Mouse (Mus musculus): ENCODE results near the gene Lrrc29. TPM values are rescaled to one million over a fixed set of nuclear protein-coding genes. Genes with fewer than 3 reads are reported as not detected.

The Lrrc29 gene
- polyA plus RNA-seq (2012; rRNA removed), result 3.9 and 6.1 TPM in 2 replicates

DNA sequence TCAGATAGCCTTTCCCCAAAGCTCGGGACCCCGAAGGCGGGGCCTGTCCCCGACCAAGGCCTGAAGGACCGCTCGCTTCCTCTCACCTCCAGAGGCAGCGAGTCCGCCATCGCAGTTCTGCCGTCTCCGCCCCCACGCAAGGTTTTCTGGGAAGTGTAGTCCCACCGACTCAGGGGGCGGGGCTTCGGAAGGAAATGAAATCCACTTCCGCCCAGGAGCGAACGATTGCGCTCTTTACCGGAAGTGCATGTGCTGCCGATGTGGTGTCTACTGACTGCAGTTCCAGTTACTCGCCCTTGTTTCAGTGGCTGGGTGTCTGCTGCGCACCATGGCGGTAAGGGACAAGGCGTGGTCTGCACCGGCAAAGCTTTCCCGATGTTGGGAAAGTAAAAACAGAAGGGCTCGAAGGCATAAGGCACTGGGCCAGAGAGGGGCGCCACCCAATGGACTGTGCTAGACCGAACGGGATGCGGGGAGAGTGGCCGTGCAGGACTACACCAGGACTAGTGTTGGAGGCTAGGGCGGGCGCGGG is at the start of gene Lrrc29, which contains the start of gene Tmem208:
TSS of gene Lrrc29 (minus strand) at position 138 of the 532 bp plus-strand sequence.
TSS of gene Tmem208 (plus strand) at position 214 of the 532 bp plus-strand sequence.
- peak; percentile 81 for DNase-seq (ENCODE audit: low spot score)

DNA sequence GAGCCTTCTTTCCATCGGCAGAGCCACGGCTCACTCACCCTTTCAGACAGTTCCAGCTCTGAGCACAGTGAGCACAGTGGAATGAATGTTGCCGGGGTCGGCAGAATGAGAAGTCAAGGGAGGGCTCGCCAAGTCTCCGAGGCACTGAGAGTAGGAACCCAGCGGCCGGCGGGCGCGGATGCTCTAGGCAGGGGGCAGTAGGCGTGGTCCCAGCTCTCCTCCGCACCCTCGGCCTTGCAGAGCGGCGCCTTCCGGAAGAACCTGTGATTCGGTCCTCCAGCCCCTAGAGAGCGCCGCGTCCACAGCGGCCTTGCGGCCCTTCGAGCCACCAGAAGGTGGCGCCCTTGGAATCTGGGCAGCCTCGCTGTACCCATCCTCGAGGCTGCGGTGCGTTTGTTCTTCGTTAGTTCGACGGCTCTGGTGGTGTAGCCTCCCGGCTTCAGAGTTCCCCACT is 48.5 kb upstream of the Lrrc29 start:
- DNase-seq (ENCODE audit: low spot score), result no peak

DNA sequence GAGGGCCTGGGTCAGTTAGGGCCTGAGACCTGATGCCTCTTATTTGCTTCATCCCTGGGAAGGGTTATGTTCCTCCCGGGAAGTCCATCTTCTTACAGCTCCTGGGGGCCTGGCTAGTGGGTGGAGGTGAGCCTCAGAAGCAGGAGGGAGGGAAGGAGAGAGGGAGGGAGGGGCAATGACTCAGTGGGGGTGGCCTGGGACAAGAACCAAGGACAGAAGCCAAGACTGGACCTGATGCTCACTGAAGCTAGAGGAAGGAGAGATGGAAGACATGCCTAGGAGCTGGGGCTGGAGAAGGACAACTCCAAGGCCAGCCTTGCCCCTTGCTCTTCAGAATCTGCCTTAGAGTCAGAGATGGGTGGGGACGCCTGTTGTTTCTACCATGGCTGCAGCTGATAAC is 47.0 kb upstream of the Lrrc29 start, which contains the start of gene Plekhg4:
TSS of gene Plekhg4 (plus strand) at position 243 of the 400 bp plus-strand sequence.
- DNase-seq (ENCODE audit: low spot score), result no peak

DNA sequence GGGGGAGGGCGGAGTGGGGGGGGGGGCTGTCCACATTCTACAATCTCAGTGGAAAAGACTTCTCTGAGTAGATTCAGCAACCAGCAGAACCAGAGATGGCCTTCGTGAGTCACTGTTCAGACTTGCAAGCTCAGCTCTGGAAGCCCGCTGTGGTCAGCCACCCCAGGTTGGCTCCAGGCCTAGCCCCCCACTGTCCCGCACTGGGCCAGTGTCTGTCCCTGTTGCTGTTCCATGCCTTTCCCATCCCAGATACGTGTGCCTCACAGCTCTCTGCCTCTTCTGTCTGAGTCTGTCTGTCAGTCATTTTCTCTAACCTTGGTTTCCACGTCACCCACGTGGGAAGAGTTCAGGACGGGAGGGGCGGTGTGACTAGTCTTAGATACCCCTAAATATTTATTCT is 46.4 kb upstream of the Lrrc29 start:
- no peak for DNase-seq (ENCODE audit: low spot score)

DNA sequence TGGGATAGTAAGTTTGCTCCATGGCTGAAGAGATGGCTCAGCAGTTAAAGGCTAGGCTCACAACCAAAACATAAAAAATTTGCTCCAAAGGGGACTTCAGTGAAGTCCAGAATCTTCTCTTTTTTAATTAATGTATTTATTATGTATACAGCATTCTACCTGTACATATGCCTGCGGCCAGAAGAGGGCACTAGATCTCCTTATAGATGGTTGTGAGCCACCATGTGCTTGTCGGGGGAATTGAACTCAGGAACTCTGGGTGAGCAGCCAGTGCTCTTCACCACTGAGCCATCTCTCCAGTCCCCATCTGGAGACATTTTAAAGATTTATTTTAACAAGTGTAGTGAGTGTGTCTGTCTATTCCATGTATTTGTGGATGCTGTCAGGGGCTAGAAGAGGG is 41.0 kb upstream of the Lrrc29 start:
- DNase-seq (ENCODE audit: low spot score), result no peak

DNA sequence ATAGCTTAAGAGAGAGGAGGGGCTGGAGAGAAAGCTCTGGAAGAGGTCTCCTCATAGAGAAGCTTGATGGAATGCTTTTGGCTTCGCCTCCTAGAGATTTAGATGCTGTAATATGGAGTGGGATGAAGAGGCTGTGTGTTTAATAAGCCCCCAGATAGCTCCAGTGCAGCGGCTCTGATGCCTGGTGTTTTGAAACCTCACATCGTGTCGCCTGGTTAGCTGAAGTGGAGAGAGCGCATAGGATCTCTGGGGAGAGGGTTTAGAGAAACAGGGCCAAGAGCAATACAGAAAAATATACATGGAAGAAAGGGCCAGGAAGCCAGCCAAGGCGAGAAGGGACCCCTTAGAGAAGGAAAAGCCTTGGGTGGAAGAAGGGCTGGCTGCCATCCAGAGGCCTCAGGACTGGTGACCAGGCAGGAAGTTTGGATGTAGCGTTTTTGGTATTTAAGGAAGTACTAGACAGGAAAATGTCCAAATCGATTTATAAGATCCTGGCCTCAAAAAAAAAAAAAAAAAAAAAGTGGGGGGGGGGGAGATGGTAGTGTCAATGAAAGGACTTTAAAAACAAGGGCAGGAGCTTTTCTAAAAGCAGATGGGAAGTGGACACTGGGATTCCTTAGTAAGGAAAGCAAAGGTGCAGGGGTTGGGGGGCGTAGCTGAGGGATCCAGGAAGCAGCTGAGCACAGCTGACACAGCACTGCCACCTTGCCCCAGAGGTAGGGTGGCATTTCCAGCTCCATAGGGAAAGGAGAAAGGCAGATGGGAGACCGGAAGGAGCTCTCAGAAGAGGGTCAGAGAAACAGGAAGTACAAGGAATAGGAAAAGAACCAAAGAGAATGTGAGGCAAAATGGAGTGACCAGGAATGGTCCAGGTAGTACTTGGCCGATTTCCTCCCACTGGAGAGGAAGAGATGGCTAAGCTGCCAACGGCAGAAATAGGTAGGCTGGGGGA is 35.9 kb upstream of the Lrrc29 start:
- no peak for DNase-seq (ENCODE audit: low spot score)

DNA sequence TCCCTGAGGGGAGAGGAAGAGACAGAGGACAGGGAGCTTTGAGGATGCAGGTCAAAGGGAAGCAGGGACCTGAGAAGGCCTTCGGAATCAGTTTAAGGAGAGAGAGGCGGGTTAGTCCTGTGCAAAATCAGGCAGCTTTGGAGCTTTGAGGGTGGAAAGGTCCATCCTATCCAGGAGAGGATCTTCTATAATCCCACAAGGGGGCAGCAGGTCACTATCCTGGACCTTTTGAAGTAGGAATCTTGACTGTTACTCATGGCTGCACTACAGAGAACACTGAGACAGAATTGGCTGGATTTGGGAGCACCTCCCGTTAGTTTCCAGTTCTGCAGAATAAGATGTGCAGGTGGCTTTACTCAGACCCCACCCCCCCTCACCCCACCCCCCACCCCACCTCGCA is 33.6 kb upstream of the Lrrc29 start:
- DNase-seq (ENCODE audit: low spot score), result no peak

DNA sequence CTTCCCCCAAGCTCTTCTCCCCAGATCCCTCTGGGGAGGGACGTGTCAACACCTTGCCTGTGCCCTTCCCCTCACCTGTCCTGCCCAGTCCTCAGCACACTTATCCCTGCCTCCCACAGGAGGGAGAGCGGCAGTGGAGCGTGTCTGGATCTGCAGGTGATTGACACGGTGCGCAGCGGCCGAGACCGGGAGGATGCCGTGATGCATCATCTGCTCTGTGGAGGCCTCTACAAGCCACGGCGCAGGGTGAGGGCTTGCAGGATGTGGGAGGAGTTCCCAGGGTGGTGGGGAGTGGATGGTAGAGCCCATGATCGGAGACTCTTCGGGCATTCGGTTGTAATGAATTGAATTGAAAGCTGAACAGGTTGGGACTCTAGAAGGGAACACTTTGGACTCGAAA is 33.1 kb upstream of the Lrrc29 start:
- no peak for DNase-seq (ENCODE audit: low spot score)

DNA sequence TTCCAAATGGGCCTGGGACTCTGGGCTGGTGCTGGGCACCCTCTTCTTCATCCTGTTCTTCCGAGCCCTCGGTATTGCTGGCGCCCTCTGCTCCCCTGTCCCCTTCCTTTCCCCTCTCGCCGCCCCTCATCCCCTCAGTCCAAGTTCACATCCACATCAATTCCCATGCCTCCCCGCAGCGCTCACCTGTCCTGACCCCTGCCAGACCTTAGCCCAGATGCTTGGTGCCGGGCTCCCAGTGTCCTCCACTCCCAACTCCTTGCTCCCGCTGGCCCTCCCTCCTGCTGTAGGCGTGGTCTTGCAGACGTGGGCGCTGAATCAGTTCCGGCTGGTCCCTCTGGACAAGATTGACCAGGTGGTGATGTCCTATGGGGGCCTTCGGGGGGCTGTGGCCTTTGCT is 30.6 kb upstream of the Lrrc29 start:
- DNase-seq (ENCODE audit: low spot score), result no peak

DNA sequence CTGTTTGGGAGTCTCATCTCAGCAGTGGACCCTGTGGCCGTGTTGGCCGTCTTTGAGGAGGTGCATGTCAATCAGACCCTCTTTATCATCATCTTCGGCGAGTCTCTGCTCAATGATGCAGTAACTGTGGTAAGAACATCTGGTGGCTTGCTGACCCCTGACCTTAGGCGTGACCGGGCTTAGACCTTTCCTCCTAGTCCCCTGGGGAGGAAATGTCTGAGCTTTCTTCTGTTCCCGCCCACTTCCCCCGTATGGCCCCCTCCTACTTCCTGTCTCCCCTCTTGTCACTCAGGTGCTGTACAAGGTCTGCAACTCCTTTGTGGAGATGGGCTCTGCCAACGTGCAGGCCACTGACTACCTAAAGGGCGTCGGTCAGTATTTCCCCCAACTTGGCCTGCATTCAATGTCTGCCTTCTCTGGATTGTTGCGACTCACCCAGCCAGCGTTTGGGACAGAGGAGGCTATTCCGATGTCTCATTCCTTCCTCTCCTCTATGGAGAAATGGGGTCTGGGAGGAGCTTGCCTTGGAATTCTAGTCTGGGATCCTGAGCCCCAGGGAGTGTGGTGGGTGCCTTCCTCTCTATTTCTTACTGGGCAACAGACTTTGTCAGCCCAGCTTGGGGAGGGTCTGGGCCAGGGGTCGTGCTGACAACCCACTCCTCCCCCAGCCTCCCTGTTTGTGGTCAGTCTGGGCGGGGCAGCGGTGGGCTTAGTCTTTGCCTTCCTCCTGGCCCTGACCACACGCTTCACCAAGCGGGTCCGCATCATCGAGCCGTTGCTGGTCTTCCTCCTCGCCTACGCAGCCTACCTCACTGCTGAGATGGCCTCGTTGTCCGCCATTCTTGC is 29.3 kb upstream of the Lrrc29 start:
- no peak for DNase-seq (ENCODE audit: low spot score)

DNA sequence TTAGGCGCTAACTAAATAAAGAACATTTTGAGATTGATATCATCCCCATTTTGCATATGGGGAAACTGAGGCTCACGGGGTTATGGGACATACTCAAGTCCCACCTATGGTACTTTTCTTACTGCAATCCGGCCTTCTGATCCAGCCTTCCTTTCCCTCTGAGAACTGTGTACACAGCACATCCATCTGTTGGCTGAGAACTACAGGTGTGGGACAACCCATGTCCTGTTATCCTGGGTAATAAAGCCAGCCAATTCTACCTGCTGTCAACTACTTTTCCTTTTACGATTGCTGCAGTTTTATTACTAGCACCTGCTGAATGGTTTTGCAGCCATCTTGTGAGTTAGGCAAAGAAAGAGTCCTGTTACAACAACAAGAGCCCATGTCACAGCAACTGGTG is 28.5 kb upstream of the Lrrc29 start:
- DNase-seq (ENCODE audit: low spot score), result no peak

DNA sequence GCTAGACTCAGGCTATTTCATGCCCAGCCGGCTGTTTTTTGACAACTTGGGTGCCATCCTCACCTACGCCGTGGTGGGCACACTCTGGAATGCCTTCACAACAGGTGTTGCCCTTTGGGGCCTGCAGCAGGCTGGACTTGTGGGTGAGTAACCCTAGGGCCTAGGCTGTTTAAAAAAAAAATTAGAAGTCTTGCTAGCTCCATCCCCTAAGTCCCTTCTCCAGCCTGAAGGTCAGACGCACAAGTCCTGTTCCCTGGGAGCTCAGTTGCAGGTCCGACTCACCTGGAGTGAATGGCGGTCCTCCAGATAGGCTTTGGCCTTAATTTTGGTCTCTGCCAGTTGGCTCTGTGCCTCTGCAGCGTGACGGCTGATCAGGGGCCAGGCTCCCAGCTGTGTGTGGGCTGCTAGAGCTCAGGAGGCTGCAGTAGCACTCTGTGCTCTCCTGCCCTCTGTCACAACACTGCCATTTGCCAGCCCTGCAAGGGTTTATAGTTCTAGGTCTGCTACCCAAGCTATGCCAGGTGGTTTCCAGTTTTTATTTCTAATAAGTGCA is 27.6 kb upstream of the Lrrc29 start:
- no peak for DNase-seq (ENCODE audit: low spot score)

DNA sequence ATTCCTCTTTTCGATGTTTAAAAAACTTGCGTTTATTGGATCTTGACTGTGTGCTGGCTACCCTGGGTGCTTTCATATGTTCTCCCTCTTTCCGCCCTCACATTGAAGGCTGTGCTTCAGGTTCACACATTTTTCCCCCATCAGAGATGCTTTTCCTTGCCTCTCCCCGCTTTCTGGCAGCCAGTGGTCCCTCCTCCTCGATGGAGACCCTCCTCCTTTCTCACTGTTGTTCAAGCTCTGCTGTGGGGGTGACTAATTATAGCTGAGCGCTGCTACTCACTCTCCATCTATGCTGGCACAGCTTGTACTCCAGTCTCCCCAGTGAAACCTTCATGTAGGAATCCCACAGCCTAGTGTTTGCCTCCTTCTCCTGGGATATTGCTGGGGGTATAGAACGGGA is 24.1 kb upstream of the Lrrc29 start:
- no peak for DNase-seq (ENCODE audit: low spot score)

DNA sequence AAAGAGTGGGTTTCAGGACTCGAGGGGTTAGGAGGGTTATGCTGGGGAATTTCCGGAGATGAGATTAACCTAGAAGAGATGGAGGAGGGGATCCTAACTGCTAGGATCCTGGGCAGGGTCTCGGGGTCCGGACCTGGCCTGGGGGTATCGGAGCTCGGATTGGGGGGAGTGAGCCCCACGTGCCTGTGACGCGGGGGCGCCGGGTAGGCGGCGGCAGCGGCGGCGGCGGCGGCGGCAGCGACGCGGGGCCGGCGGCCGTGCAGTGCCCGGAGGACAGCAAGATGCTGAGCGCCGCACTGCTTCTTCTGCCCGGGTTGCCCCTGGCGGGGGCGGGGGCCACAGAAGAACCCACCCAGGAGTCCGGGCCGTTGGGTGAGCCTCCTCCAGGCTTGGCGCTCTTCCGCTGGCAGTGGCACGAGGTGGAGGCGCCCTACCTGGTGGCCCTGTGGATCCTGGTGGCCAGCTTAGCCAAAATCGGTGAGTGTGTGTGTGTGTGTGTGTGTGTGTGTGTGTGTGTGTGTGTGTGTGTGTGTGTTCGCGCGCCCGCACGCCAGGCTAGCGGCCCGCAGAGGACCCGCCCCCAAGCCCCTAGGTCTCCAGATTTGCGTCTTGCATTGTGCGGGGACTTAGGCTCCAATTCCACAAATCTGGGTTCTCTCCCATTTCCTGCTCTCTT is 23.2 kb upstream of the Lrrc29 start:
- DNase-seq (ENCODE audit: low spot score), result no peak

DNA sequence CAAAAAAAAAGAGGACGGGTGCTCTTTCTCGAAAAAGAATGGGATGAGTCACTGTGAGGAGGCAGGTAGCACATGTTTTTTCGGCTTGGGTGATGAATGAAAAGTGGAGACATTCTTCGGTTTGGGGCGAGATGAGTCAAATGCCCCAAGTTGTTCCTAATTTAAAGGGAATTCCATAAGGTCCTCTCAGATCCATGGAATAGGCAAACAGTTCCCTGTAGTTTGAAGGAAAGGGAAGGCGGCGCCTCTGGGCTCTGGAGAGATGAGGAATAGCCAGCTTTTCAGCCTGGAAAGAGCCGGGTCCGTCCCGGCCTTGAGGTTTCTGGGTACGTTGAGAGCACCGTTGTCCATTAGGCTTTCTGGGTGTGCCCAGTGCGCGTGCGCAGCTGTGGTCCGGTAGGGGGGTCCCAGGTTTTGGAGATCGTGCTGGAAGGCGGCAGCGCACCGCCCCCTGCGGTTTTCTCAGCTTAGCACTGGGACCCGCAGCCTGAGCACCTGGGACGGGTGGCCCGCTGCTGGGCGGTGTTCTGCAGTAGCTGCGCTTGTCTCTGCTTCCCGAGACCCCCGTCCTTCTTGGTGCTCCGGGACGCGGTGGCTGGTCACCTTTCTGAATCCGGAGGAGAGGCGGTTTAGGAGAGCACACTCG is 22.5 kb upstream of the Lrrc29 start, which contains the start of gene Slc9a5:
TSS of gene Slc9a5 (plus strand) at position 394 of the 646 bp plus-strand sequence.
- no peak for DNase-seq (ENCODE audit: low spot score)

DNA sequence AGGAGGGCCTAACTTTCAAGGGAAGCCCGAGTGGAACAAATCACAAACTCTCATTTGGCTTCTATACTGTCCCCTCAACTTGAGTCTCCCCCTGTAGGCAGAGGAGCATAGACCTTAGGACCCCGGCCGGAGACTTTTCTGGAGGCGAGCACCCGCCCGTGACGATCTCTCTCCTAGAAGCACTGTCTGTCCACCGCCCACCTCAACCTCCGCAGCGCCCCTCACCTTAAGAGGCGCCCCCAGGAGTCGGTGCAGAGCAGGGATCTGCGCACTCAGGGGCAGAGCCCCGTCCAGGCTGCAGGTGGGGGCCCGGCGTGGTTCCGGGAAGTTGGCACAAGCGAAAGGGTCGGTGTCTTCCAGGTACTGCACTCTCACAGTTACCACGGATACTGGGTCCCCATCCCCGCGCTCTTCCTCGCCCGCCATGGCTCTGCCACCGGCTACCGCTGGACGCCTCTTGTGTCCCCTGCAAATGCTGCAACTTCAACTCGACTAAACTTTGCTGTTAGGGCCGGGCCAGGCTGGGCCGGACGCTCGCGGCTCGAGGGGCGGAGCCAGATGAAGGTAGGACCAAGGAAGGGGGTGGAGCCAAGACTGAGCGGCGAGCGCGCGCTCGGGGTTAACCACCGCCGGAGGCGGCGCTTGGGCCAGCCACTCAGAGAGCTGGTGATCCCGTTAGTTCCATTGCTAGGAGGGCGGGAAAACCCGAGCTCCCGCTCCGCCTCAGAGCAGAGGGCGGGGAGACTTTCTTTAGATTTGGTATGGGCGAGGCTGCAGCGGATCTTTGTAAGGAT is 21.5 kb upstream of the Lrrc29 start, which contains the start of gene Fhod1:
TSS of gene Fhod1 (minus strand) at position 526 of the 794 bp plus-strand sequence.
- DNase-seq (ENCODE audit: low spot score), result peak; percentile 78

DNA sequence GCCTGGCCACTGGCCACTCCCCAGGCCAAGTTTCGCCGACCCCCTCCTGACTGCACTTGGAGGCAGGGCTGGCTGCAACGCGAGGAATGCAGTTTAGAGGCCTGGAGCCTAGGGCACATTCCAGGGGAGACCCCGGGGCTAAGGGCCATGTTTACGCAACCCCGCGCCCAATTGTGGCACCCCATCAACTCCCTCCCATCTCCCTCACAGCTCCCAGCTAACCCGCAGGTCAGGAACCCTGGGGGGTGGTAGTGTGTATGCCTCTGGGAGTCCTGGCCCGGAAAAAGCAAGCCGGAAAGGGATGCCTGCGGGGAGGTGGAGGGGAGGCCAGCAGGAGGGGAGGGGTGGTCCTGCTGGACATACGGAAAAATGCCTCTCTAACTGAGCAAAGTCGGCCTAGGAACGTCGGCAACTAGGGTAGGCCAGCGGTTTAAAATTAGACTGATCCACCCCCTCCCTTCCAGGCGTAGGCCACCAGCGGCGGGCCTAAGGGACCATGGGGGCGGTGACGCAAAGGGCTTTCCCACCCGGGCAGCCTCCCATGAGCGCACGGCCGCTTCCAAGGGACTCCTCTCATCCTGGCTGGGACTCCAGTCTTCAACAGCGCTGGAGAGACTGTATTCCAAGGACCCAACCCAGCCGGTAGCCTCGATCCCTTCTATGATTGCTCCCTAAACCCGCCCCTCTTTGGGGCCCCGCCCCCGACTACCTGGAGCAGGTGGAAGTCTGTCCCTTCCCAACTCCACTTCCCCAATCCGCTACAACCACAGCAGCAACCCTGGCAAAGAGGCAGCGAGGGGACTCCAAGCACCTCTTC is 20.7 kb upstream of the Lrrc29 start:
- DNase-seq (ENCODE audit: low spot score), result peak; percentile 61

DNA sequence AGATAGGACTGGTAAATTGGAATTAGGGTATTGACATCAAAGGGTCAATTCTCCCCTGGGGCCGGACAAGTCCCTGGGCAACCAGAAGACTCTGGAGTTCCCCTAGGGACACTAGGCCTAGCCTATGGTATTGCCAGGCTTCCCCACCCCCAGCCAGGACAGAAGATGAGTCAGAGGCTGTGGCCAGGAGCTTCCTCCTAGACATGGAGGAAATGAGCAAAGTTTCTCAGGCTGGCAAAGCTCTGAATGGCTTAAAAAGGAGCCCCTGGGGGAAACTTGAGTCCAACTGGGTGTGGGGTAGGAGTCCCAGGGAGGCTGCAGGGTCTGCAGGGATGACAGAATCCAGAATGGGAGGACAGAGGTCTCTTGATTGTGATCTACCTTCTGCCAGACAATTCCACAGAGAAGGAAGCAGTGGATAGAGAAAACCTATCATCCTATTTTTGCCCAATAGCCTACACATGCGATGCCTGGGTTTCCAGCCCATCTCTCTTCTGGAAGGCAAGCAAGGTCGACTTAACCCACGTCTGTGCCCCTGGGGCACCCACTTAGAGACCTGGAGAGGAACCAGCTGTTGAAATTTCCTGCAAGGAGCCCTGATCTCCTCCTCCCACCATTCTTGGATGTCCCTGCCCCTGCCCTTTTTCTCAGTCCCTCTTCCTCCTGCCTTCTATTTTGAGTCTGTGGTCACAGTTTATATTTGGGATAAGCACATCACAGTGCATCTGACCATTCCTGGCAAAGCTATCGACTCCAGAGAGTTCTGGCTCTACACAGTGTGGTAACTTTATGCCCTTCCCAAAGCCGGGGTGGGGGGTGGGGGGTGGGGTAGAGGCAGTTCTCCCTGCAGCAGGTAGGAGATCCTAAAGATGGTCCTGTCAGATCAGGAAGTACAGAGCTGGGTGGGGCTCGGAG is 19.2 kb upstream of the Lrrc29 start:
- DNase-seq (ENCODE audit: low spot score), result no peak
